ENCODE assay signal across 9 mouse cellular contexts in genomic region chr8:48098081-48098639, GRCm38 (mm10). TPM values are rescaled to one million over a fixed set of nuclear protein-coding genes. Genes with fewer than 3 reads are reported as not detected.
DNase-seq lines count a peak whose midpoint lies in the region; ATAC-seq lines count a peak whose summit lies in the region.
"Had no signal": no experiment of that assay in that cellular context is flagged by ENCODE, and none has a peak within 500 bp of the region (broad histone marks: within the 10 kb centered on the region; RNA-seq: fewer than 3 reads in every experiment).

No protein-coding gene starts in this region.

- ATAC-seq in lung, embryonic 16.5 days (ENCODE audit: low read depth), result no peak
- no peak for ATAC-seq in intestine, embryonic 15.5 days
- no peak for ATAC-seq in stomach, embryonic 14.5 days (ENCODE audit: insufficient number of reproducible peaks, insufficient read depth, low FRiP score, low read depth)

- H3K27me3 ChIP-seq in lung, embryonic 16.5 days (ENCODE audit: control insufficient read depth, insufficient read depth, low read depth, low read length), result no peaks in the 10 kb centered on the region
- no peaks in the 10 kb centered on the region for H3K27me3 ChIP-seq in intestine, embryonic 15.5 days (replicated peaks)
- no peaks in the 10 kb centered on the region for H3K27me3 ChIP-seq in stomach, embryonic 14.5 days (ENCODE audit: control insufficient read depth, insufficient read depth, low read length)

- peak overlapping the region; percentile 50 for H3K4me2 ChIP-seq in lung, embryonic 16.5 days (ENCODE audit: low read depth, low read length)
- H3K4me2 ChIP-seq in intestine, embryonic 15.5 days (replicated peaks), result peak overlapping the region; percentile 60
- H3K4me2 ChIP-seq in stomach, embryonic 14.5 days (replicated peaks; ENCODE audit: low read depth, low read length), result peak overlapping the region; percentile 31; the same call in 1 of the 2 replicates

- no peak overlapping the region for H3K27ac ChIP-seq in lung, embryonic 16.5 days (ENCODE audit: low read length)
- no peak overlapping the region for H3K27ac ChIP-seq in intestine, embryonic 15.5 days
- no peak overlapping the region for H3K27ac ChIP-seq in stomach, embryonic 14.5 days (ENCODE audit: low read length)

- H3K9ac ChIP-seq in lung, embryonic 16.5 days (ENCODE audit: low read length), result no peak overlapping the region; the same call in 1 of the 2 replicates
- no peak overlapping the region for H3K9ac ChIP-seq in intestine, embryonic 15.5 days
- H3K9ac ChIP-seq in stomach, embryonic 14.5 days (replicated peaks; ENCODE audit: low read depth, low read length), result no peak overlapping the region

- peak; percentile 14 for DNase-seq in embryo, embryonic 10 days (ENCODE audit: low spot score)
- DNase-seq in embryo, embryonic 10.5 days (ENCODE audit: low spot score), result no peak
- no peak for DNase-seq in lung, postnatal 10 days
- no peak for DNase-seq in frontal cortex, postnatal 14 days (ENCODE audit: low spot score in 2 of 2)
- DNase-seq in thymus, adult 18-20 months, result no peak
- DNase-seq: B cell, adult 2 months had no signal

- H3K36me3 ChIP-seq in lung, embryonic 16.5 days (ENCODE audit: control insufficient read depth, insufficient read depth, low read length), result no peaks in the 10 kb centered on the region
- no peaks in the 10 kb centered on the region for H3K36me3 ChIP-seq in intestine, embryonic 15.5 days
- no peaks in the 10 kb centered on the region for H3K36me3 ChIP-seq in stomach, embryonic 14.5 days (ENCODE audit: control insufficient read depth, insufficient read depth, low read length)

- WGBS in lung, embryonic 16.5 days, result 59% methylated on average over 13 of the region's 13 CpGs
- WGBS in intestine, embryonic 15.5 days, result 64% methylated on average over 13 of the region's 13 CpGs
- WGBS in stomach, embryonic 14.5 days, result 58% methylated on average over 13 of the region's 13 CpGs

- peak overlapping the region; percentile 31; the same call in 1 of the 2 replicates for H3K4me3 ChIP-seq in lung, embryonic 16.5 days (ENCODE audit: low read length)
- no peak overlapping the region for H3K4me3 ChIP-seq in intestine, embryonic 15.5 days (replicated peaks)
- H3K4me3 ChIP-seq in stomach, embryonic 14.5 days (ENCODE audit: low read depth, low read length), result no peak overlapping the region

- H3K9me3 ChIP-seq in lung, embryonic 16.5 days (ENCODE audit: control insufficient read depth, low read length), result no peaks in the 10 kb centered on the region
- H3K9me3 ChIP-seq in intestine, embryonic 15.5 days, result no peaks in the 10 kb centered on the region
- no peaks in the 10 kb centered on the region for H3K9me3 ChIP-seq in stomach, embryonic 14.5 days (ENCODE audit: control insufficient read depth, low read depth, low read length)

- H3K4me1 ChIP-seq in lung, embryonic 16.5 days (replicated peaks; ENCODE audit: control insufficient read depth, insufficient read depth, low read length), result peaks cover 6% of the 10 kb centered on the region; the same call in 1 of the 2 replicates
- H3K4me1 ChIP-seq in intestine, embryonic 15.5 days (replicated peaks), result peaks cover 5% of the 10 kb centered on the region
- H3K4me1 ChIP-seq in stomach, embryonic 14.5 days (ENCODE audit: control insufficient read depth, insufficient read depth, low read length), result 0 out of 2 replicates have a peak, but pooled peaks cover 2% of the 10 kb centered on the region

RNA-seq across cellular contexts. Expression of gene Dctd, which starts 0.7 kb away (rescaled TPM):
- 12.6 and 16.3 TPM in 2 replicates for polyA plus RNA-seq in lung, embryonic 16.5 days (2015; fragmentation: Nextera tagmentation; extraction: Ambion mirVana)
- polyA plus RNA-seq in intestine, embryonic 15.5 days (2015; fragmentation: Nextera tagmentation; extraction: Ambion mirVana), result 31.4 and 33.2 TPM in 2 replicates
- polyA plus RNA-seq in stomach, embryonic 14.5 days (2014; fragmentation: Nextera tagmentation; extraction: Ambion mirVana), result 38.5 and 39.2 TPM in 2 replicates
